Mouse (Mus musculus) cerebellum, postnatal 14 days (tissue): Measurements from ENCODE around the gene Wdr81.

Experiments used
- DNase-seq, 2 experiments: peaks; one replicate each; pipeline ENCODE4 v3.0.0; 2021; ENCODE audit warnings: mixed read lengths in 2 of 2

The Wdr81 gene

GRCm38 (mm10) chr11:75453991-75454930, at the start of gene Wdr81:
TSS of gene Wdr81 (minus strand) at chr11:75454717.
- DNase-seq = peak; percentile 83 to 84

- no peak for DNase-seq
Observed at GRCm38 (mm10) chr11:75498126-75498525, 43.6 kb upstream of the Wdr81 start.

GRCm38 (mm10) chr11:75494296-75495049, 40.0 kb upstream of the Wdr81 start:
- DNase-seq = no peak

GRCm38 (mm10) chr11:75487496-75487895, 33.0 kb upstream of the Wdr81 start:
- DNase-seq = no peak

- DNase-seq = peak; percentile 98
Observed at GRCm38 (mm10) chr11:75486601-75487285, 32.2 kb upstream of the Wdr81 start, which contains the start of gene Prpf8. TSS of gene Prpf8 (plus strand) at chr11:75486816.

- DNase-seq = no peak
Observed at GRCm38 (mm10) chr11:75486192-75486591, 31.7 kb upstream of the Wdr81 start.

- no peak for DNase-seq
Observed at GRCm38 (mm10) chr11:75473376-75473775, 18.9 kb upstream of the Wdr81 start.

GRCm38 (mm10) chr11:75472469-75473081, 18.1 kb upstream of the Wdr81 start:
- DNase-seq = no peak

- no peak for DNase-seq
Observed at GRCm38 (mm10) chr11:75470675-75471074, 16.2 kb upstream of the Wdr81 start.

- no peak for DNase-seq
Observed at GRCm38 (mm10) chr11:75469261-75469660, 14.7 kb upstream of the Wdr81 start.

GRCm38 (mm10) chr11:75468410-75468809, 13.9 kb upstream of the Wdr81 start:
- DNase-seq = no peak

- no peak for DNase-seq
Observed at GRCm38 (mm10) chr11:75467512-75468215, 13.1 kb upstream of the Wdr81 start.

- DNase-seq = no peak
Observed at GRCm38 (mm10) chr11:75466731-75467505, 12.4 kb upstream of the Wdr81 start.

GRCm38 (mm10) chr11:75465051-75465450, 10.5 kb upstream of the Wdr81 start:
- no peak for DNase-seq

GRCm38 (mm10) chr11:75464417-75464816, 9.9 kb upstream of the Wdr81 start:
- DNase-seq = no peak

GRCm38 (mm10) chr11:75463624-75464023, 9.1 kb upstream of the Wdr81 start:
- DNase-seq = no peak

GRCm38 (mm10) chr11:75462865-75463336, 8.4 kb upstream of the Wdr81 start:
- peak; percentile 50 to 74 for DNase-seq

- DNase-seq = peak; percentile 56 to 72
Observed at GRCm38 (mm10) chr11:75462253-75462783, 7.8 kb upstream of the Wdr81 start.

- DNase-seq = no peak
Observed at GRCm38 (mm10) chr11:75461743-75462252, 7.3 kb upstream of the Wdr81 start.
